Mouse (Mus musculus): Measurements from ENCODE around the gene Usp21.

- TF ChIP-seq POLR2A (IDR thresholded peaks at IDR 0.05; ENCODE audit: borderline replicate concordance, extremely low read depth, insufficient read depth, insufficient read length, poor library complexity, severe bottlenecking) (no peak), CTCF (IDR thresholded peaks at IDR 0.05; ENCODE audit: borderline replicate concordance, extremely low read depth, insufficient read depth, insufficient read length) (no peak)
These were observed 42.4 kb upstream of the Usp21 start for GRCm38 (mm10) chr1:171330216-171330560.
